Mouse (Mus musculus) lung, postnatal 36 days (tissue): ENCODE results near the gene Sema3f.

ENCODE experiments used
- DNase-seq: peaks from one replicate; pipeline ENCODE4 v3.0.0; 2022; ENCODE audit warnings: mixed read lengths

The Sema3f gene

GRCm38 (mm10) chr9:107659551-107659950, 50.7 kb downstream of the Sema3f start:
- DNase-seq: no peak

- DNase-seq: no peak
These were observed 52.2 kb downstream of the Sema3f start for GRCm38 (mm10) chr9:107658096-107658495.

GRCm38 (mm10) chr9:107657144-107657543, 53.1 kb downstream of the Sema3f start:
- DNase-seq: no peak

- DNase-seq: no peak
These were observed 55.7 kb downstream of the Sema3f start for GRCm38 (mm10) chr9:107654585-107654984.

- DNase-seq: no peak
These were observed 56.8 kb downstream of the Sema3f start for GRCm38 (mm10) chr9:107653474-107653873.

- no peak for DNase-seq
These were observed 59.4 kb downstream of the Sema3f start for GRCm38 (mm10) chr9:107650708-107651481.

GRCm38 (mm10) chr9:107650225-107650624, 60.0 kb downstream of the Sema3f start:
- DNase-seq: no peak

GRCm38 (mm10) chr9:107648767-107649166, 61.5 kb downstream of the Sema3f start:
- no peak for DNase-seq

- DNase-seq: no peak
These were observed 63.3 kb downstream of the Sema3f start for GRCm38 (mm10) chr9:107646975-107647374.

- DNase-seq: peak; percentile 85
These were observed 64.7 kb downstream of the Sema3f start for GRCm38 (mm10) chr9:107645577-107645976.

- no peak for DNase-seq
These were observed 65.1 kb downstream of the Sema3f start for GRCm38 (mm10) chr9:107645153-107645510.

- DNase-seq: peak; percentile 93
These were observed 65.7 kb downstream of the Sema3f start for GRCm38 (mm10) chr9:107644495-107645152.

- DNase-seq: no peak
These were observed 66.6 kb downstream of the Sema3f start for GRCm38 (mm10) chr9:107643544-107644214.

- no peak for DNase-seq
These were observed 68.6 kb downstream of the Sema3f start for GRCm38 (mm10) chr9:107641666-107642065.

GRCm38 (mm10) chr9:107640257-107640772, 70.0 kb downstream of the Sema3f start:
- DNase-seq: peak; percentile 65

GRCm38 (mm10) chr9:107637070-107637469, 73.2 kb downstream of the Sema3f start:
- no peak for DNase-seq

- DNase-seq: peak; percentile 98
These were observed 74.8 kb downstream of the Sema3f start, which contains the start of gene Gnai2 for GRCm38 (mm10) chr9:107635279-107636028. Gnai2 (minus strand) TSS chr9:107635367.

- no peak for DNase-seq
These were observed 75.6 kb downstream of the Sema3f start for GRCm38 (mm10) chr9:107634406-107635278.

- DNase-seq: peak; percentile 40
These were observed 76.4 kb downstream of the Sema3f start for GRCm38 (mm10) chr9:107633661-107634405.

GRCm38 (mm10) chr9:107633091-107633660, 77.1 kb downstream of the Sema3f start:
- DNase-seq: peak; percentile 93

GRCm38 (mm10) chr9:107632478-107632877, 77.8 kb downstream of the Sema3f start:
- peak; percentile 85 for DNase-seq
